Mouse (Mus musculus): Measurements from ENCODE around the gene Cela3a. TPM values are rescaled to one million over a fixed set of nuclear protein-coding genes. Genes with fewer than 3 reads are reported as not detected.

The Cela3a gene
- polyA plus RNA-seq, 1 experiment from 2014 or later: not detected

- WGBS: 85% methylated on average over 19 of the region's 19 CpGs
- H3K9ac ChIP-seq: no peak overlapping the region
- H3K27ac ChIP-seq: no peak overlapping the region
- H3K9me3 ChIP-seq (replicated peaks): no peaks in the 10 kb centered on the region
- H3K4me2 ChIP-seq (replicated peaks): no peak overlapping the region
- no peaks in the 10 kb centered on the region for H3K27me3 ChIP-seq
- peaks cover 11% of the 10 kb centered on the region for H3K4me1 ChIP-seq
- H3K4me3 ChIP-seq: no peak overlapping the region
- H3K36me3 ChIP-seq: no peaks in the 10 kb centered on the region
- ATAC-seq (ENCODE audit: low FRiP score): no peak
Observed at GRCm38 (mm10) chr4:137365356-137366062, 44.1 kb downstream of the Cela3a start.

- 86% methylated on average over 6 of the region's 6 CpGs for WGBS
- peaks cover 4% of the 10 kb centered on the region; the same call in 1 of the 2 replicates for H3K4me1 ChIP-seq
- no peaks in the 10 kb centered on the region for H3K36me3 ChIP-seq
- no peak overlapping the region for H3K4me2 ChIP-seq (replicated peaks)
- H3K4me3 ChIP-seq: no peak overlapping the region
- no peaks in the 10 kb centered on the region for H3K9me3 ChIP-seq (replicated peaks)
- no peak overlapping the region for H3K27ac ChIP-seq
- H3K27me3 ChIP-seq: no peaks in the 10 kb centered on the region
- no peak for ATAC-seq (ENCODE audit: low FRiP score)
- H3K9ac ChIP-seq: no peak overlapping the region
Observed at GRCm38 (mm10) chr4:137364826-137365225, 44.8 kb downstream of the Cela3a start.

GRCm38 (mm10) chr4:137360996-137361395 is 48.6 kb downstream of the Cela3a start:
- Histone ChIP-seq H3K9me3 (replicated peaks) (no peaks in the 10 kb centered on the region), H3K27me3 (no peaks in the 10 kb centered on the region), H3K4me1 (peaks cover 6% of the 10 kb centered on the region), H3K9ac (no peak overlapping the region), H3K27ac (no peak overlapping the region), H3K36me3 (no peaks in the 10 kb centered on the region), H3K4me2 (replicated peaks) (no peak overlapping the region), H3K4me3 (no peak overlapping the region)
- 71% methylated on average over 3 of the region's 3 CpGs for WGBS
- no peak for ATAC-seq (ENCODE audit: low FRiP score)

- Histone ChIP-seq H3K4me1 (peaks cover 17% of the 10 kb centered on the region), H3K9me3 (replicated peaks) (no peaks in the 10 kb centered on the region), H3K27ac (no peak overlapping the region), H3K4me3 (no peak overlapping the region), H3K27me3 (no peaks in the 10 kb centered on the region), H3K36me3 (no peaks in the 10 kb centered on the region), H3K4me2 (replicated peaks) (no peak overlapping the region), H3K9ac (peak overlapping the region; percentile 4; the same call in 1 of the 2 replicates)
- no peak for ATAC-seq (ENCODE audit: low FRiP score)
- 61% methylated on average over 14 of the region's 14 CpGs for WGBS
Observed at GRCm38 (mm10) chr4:137358291-137359002, 51.1 kb downstream of the Cela3a start.

DNA sequence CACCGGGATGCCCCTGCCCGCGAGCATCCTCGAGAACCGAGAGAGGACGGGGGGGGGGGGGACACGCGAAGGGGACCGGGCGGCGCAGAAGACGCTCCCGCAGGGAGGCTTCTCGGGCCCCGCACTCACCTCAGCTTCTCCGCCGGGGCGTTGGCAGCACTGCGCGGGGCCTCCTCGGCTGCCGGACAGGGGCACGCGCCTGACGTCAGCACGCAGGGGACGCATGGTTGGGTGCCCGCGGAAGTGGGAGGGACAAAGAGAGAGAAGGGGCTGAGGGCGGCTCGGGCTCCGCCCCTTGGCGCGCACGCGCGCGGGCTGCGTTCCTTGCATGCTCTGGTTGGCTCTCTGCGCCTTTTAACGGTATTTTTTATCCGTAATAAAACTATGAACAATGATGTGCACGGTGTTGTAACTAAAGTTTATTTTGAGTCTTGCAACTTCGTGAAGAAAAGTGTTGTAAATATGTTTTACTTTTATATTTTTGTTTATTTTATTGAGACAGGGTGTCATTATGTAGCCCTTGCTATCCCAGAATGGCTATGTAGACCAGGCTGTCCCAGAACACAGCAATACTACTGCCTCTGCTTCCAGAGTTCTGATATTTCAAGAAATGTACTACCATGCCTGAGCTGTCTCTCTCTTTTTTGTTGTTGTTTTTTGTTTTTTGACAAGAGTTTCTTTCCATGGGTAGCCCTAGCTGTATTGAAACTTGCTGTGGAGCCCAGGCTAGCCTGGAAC is 51.9 kb downstream of the Cela3a start, which contains the start of gene Cdc42:
Gene Cdc42, minus strand, starts transcription at position 204 of the 738 bp plus-strand sequence.
- Histone ChIP-seq H3K27me3 (no peaks in the 10 kb centered on the region), H3K27ac (peak within 1 kb of the TSS; percentile 98), H3K36me3 (no peaks in the 10 kb centered on the region), H3K4me2 (replicated peaks) (peak within 1 kb of the TSS; percentile 77), H3K4me1 (peaks cover 25% of the 10 kb centered on the region), H3K9me3 (replicated peaks) (no peaks in the 10 kb centered on the region), H3K4me3 (peak within 1 kb of the TSS; percentile 98), H3K9ac (peak within 1 kb of the TSS; percentile 99)
- under 1% methylated on average over 34 of the region's 44 CpGs for WGBS
- ATAC-seq (ENCODE audit: low FRiP score): peak; percentile 95

DNA sequence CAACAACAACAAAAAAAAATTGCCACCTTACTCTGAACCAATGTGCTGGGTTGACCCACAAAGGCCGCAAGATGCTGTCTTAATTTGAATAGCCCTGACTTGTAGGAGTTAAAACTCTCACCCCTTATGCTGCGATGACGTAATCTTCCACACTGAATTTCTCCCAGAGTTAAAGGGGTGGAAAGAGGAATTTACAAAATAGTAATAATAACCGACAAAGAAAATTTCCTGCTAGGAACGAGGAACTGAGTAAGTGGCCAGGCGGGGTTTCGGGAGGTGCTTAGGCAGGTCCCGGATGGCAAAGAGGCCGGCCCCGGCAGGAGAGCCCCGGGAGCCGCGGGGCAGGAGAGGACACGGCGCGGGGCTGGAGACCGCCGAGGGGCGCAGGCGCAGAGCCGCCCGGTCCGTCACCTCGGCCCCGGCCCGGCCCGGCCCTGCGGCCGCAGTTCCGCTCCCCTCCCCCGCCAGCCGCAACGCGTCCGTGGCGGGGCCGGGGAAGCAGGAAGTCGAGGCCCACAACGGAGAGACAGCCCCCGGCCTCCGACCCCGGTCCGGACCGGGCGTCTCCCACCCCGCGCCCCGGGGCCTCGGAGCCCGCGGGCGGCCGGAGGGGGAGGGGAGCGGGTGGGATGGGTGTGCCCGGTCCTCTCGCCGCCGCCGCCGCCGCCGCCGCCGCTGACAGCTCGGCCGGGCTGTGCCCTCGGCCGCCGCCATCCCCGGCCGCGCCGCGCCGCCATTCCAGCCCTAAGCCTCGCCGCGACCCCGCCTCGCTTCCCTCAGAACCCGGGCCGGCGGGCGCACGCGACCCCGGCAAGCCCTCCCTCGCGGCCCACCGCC is 52.7 kb downstream of the Cela3a start:
- Histone ChIP-seq H3K4me3 (peak overlapping the region; percentile 98), H3K4me2 (replicated peaks) (peak overlapping the region; percentile 77), H3K9me3 (replicated peaks) (no peaks in the 10 kb centered on the region), H3K4me1 (peaks cover 25% of the 10 kb centered on the region), H3K36me3 (no peaks in the 10 kb centered on the region), H3K27ac (peak overlapping the region; percentile 98), H3K27me3 (no peaks in the 10 kb centered on the region), H3K9ac (peak overlapping the region; percentile 99)
- peak; percentile 79 for ATAC-seq (ENCODE audit: low FRiP score)
- under 1% methylated on average over 40 of the region's 90 CpGs for WGBS

Other genes starting within 250 kb of the Cela3a start
- 3.7 and 5.0 TPM in 2 replicates for gene Wnt4, start 132.3 kb downstream of the Cela3a start, polyA plus RNA-seq (2016; fragmentation: Nextera tagmentation; extraction: Ambion mirVana)
- gene Cdc42, start 52.1 kb downstream of the Cela3a start, polyA plus RNA-seq (2016; fragmentation: Nextera tagmentation; extraction: Ambion mirVana): 666 and 694 TPM in 2 replicates
- gene Cela3b, start 20.7 kb upstream of the Cela3a start, polyA plus RNA-seq (2016; fragmentation: Nextera tagmentation; extraction: Ambion mirVana): not detected in 2 replicates
- gene 1700013G24Rik, start 43.5 kb upstream of the Cela3a start, polyA plus RNA-seq (2016; fragmentation: Nextera tagmentation; extraction: Ambion mirVana): not detected in 2 replicates
- 14.7 and 15.0 TPM in 2 replicates for gene Hspg2, start 59.0 kb upstream of the Cela3a start, polyA plus RNA-seq (2016; fragmentation: Nextera tagmentation; extraction: Ambion mirVana)
- 1.5 TPM in 1 of 2 replicates, not detected in the other for gene Ldlrad2, start 164.8 kb upstream of the Cela3a start, polyA plus RNA-seq (2016; fragmentation: Nextera tagmentation; extraction: Ambion mirVana)
- 85.9 and 86.7 TPM in 2 replicates for gene Usp48, start 184.0 kb upstream of the Cela3a start, polyA plus RNA-seq (2016; fragmentation: Nextera tagmentation; extraction: Ambion mirVana)

All from hindbrain, embryonic 12.5 days (tissue).